Mouse (Mus musculus) limb, embryonic 13.5 days (tissue): ENCODE data around the gene Ly86. TPM values are rescaled to one million over a fixed set of nuclear protein-coding genes. Genes with fewer than 3 reads are reported as not detected.

Experiments used
- ATAC-seq: fragments of 200-750 bp; cut with Nextera tagmentation; 2 replicates; pipeline ENCODE4 v1.8.0; 2017; ENCODE audit warnings: low read depth, moderate number of reproducible peaks, moderate TSS enrichment; ENCODE audit not compliant: low FRiP score
- H3K27ac ChIP-seq: fragments of 300-500 bp; sonication (generic); 2 replicates; pipeline ENCODE4 v1.5.1; 2015; ENCODE audit warnings: inconsistent platforms, mild to moderate bottlenecking, moderate library complexity
- H3K27me3 ChIP-seq: fragments of 300-500 bp; sonication (generic); 2 replicates; pipeline ENCODE4 v1.6.1; 2015; ENCODE audit warnings: mild to moderate bottlenecking, inconsistent platforms
- H3K36me3 ChIP-seq: fragments of 300-500 bp; sonication (generic); 2 replicates; pipeline ENCODE4 v1.6.1; 2015; ENCODE audit warnings: inconsistent platforms, mild to moderate bottlenecking, moderate library complexity
- H3K4me1 ChIP-seq: fragments of 300-500 bp; sonication (generic); 2 replicates; pipeline ENCODE4 v1.6.1; 2015; ENCODE audit warnings: inconsistent platforms
- H3K4me2 ChIP-seq: fragments of 300-500 bp; sonication (generic); replicated peaks from 2 replicates; pipeline ENCODE4 v1.6.1; 2015; ENCODE audit warnings: inconsistent platforms, mild to moderate bottlenecking, moderate library complexity
- H3K4me3 ChIP-seq: fragments of 300-500 bp; sonication (generic); 2 replicates; pipeline ENCODE4 v1.5.1; 2015; ENCODE audit warnings: moderate library complexity, mild to moderate bottlenecking, inconsistent platforms
- H3K9ac ChIP-seq: fragments of 300-500 bp; sonication (generic); 2 replicates; pipeline ENCODE4 v1.6.1; 2015; ENCODE audit warnings: mild to moderate bottlenecking, inconsistent platforms
- H3K9me3 ChIP-seq: fragments of 300-500 bp; sonication (generic); 2 replicates; pipeline ENCODE4 v1.6.1; 2016; ENCODE audit warnings: inconsistent platforms
- WGBS: fragments of 180-500 bp; shearing (Covaris S2); methylation state at CpG from one replicate; pipeline ENCODE4 v1.1.7; 2015; 5-methylcytosine and 5-hydroxymethylcytosine counted together
- polyA plus RNA-seq: library from polyadenylated mRNA; unstranded; fragments of >200 nt; fragmentation: Nextera tagmentation; extraction: Ambion mirVana; gene quantifications from 2 replicates; pipeline ENCODE4 v1.2.1, GENCODE M21; 2015

The Ly86 gene
- polyA plus RNA-seq, 1 experiment from 2014 or later, result 15.1 TPM

DNA sequence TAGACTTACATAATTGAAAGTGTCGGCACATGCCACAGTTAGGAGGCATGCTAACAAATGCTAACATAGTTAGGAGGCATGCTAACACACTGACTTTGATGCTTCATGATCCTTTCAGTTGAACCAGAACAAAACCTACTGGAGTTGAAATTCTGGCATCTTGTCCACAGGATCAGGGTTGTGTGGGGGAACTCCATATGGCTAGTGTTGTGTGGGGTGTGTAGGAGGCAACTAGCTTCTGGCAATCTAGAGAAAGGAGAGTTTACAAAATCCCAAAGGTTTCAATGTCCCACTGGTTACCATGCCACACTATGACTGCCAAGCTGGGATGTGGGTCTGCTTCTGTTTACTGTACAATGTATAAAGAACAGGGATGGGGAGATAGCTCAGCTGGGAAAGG is 70.7 kb downstream of the Ly86 start:
- no peak for ATAC-seq
- WGBS, result 79% methylated on average over 1 of the region's 1 CpGs
- H3K36me3 ChIP-seq, result no peaks in the 10 kb centered on the region

DNA sequence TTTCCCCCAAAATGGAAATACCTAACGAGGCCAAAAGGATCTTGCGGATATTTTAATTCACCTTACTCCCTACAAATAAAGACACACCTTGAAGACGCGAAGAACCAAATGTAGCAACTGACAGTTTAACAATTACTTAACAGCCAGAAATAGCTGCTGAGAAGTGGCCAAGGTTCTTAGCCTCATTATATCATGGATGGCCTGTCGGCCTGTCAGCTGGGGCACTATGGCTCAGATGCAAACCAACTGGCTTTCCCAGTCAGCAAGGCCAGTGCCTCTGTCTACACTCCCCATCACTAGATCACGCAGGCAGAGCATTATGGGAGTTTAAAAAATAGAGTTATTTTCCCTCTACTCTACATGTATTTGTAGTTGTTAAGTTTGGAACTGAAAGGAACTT is 78.4 kb downstream of the Ly86 start:
- no peak overlapping the region for H3K9ac ChIP-seq
- no peak overlapping the region for H3K4me3 ChIP-seq
- H3K27me3 ChIP-seq, result no peaks in the 10 kb centered on the region
- WGBS, result 88% methylated on average over 6 of the region's 6 CpGs
- no peak for ATAC-seq
- H3K9me3 ChIP-seq, result 0 out of 2 replicates have a peak, but pooled peaks cover 4% of the 10 kb centered on the region
- H3K36me3 ChIP-seq, result no peaks in the 10 kb centered on the region
- H3K4me2 ChIP-seq, result no peak overlapping the region
- no peak overlapping the region for H3K27ac ChIP-seq
- no peaks in the 10 kb centered on the region for H3K4me1 ChIP-seq

More for the DNA sequence above, 70.7 kb downstream of the Ly86 start:
- H3K4me2 ChIP-seq, result no peak overlapping the region
- H3K27me3 ChIP-seq, result no peaks in the 10 kb centered on the region
- H3K4me3 ChIP-seq, result no peak overlapping the region
- H3K27ac ChIP-seq, result no peak overlapping the region
- H3K4me1 ChIP-seq, result no peaks in the 10 kb centered on the region
- H3K9me3 ChIP-seq, result no peaks in the 10 kb centered on the region
- no peak overlapping the region for H3K9ac ChIP-seq

DNA sequence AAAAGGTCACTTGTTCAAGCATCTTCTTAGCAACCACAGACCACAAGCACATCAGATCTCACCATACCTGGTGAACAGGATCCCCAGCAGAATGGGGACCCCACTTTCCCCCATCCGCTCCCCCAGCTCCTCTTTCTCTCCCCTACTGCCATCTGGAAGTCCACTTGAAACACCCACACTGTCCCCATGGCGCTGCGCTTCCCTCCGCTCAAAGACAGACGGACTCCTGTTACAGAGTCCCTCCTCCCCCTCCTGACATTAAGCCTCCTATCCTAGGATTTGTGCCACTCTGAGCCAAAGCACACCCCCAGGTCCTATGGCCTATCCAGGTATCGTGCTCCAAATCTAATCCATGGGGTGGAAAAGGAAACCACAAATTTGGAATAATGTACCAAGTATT is 79.9 kb downstream of the Ly86 start:
- Histone ChIP-seq H3K9me3 (0 out of 2 replicates have a peak, but pooled peaks cover 4% of the 10 kb centered on the region), H3K4me2 (no peak overlapping the region), H3K9ac (no peak overlapping the region), H3K27ac (no peak overlapping the region), H3K4me1 (peaks cover 7% of the 10 kb centered on the region), H3K36me3 (no peaks in the 10 kb centered on the region), H3K4me3 (no peak overlapping the region), H3K27me3 (no peaks in the 10 kb centered on the region)
- 93% methylated on average over 6 of the region's 6 CpGs for WGBS
- ATAC-seq, result no peak

DNA sequence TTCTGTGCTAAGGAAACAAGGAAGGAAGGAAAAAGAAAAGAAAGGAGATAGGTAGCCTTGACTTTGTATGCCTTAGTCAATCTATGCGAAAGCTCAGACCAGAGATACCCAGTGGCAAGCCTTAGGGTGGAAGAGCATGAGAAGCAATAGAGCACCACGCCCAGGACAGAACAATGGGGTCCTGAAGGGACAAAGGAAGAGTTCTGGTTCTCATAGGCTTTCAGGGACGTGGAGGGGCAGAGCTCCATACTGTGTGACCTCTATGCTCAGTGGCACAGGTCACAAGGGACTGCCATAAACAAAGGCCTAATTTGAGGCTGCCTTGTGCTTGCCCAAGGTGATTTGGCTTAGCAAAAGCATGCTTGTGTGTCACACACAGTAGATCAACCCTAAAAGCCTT is 80.4 kb downstream of the Ly86 start:
- 0 out of 2 replicates have a peak, but pooled peaks cover 4% of the 10 kb centered on the region for H3K9me3 ChIP-seq
- no peaks in the 10 kb centered on the region for H3K36me3 ChIP-seq
- H3K4me2 ChIP-seq, result no peak overlapping the region
- H3K4me1 ChIP-seq, result peaks cover 12% of the 10 kb centered on the region
- no peak for ATAC-seq
- H3K27me3 ChIP-seq, result no peaks in the 10 kb centered on the region
- WGBS, result 75% methylated on average over 3 of the region's 3 CpGs
- H3K4me3 ChIP-seq, result no peak overlapping the region
- no peak overlapping the region for H3K9ac ChIP-seq
- no peak overlapping the region for H3K27ac ChIP-seq

DNA sequence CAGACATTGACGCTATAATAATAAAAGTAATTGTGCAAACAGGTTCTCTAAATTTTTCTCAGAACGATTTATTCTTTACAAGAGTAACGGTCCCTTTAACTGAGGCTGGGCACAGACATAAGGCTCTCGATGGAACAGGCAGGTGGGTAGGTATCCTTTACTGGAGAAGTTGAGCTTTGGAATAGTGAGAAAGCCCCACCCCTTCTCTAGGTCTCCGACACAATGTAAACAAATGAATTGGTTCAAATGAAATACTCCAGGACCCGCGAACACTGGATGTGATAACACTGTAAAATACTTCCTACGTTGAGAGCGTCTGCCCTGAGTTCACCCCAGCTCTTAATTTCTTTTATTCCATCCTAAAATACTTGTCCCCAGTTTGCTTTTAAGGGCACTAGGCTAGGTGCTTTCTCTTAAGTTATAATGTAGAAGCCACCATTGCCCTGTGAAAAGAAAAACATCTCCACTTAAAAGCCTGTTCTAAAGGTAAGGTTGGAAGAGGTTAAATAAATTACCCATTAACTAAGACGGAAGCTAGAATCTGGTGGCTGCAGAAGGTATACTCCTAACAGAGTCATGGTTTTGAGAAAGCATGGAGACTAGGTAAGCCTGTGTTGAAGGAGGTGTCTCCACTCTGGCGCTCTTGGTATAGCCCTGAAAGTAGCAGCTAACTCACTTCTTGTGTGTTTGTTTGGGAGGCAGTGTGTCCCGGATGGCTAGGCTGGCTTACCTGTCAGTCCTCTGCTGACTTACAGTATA is 81.7 kb downstream of the Ly86 start:
- no peak overlapping the region for H3K4me2 ChIP-seq
- 0 out of 2 replicates have a peak, but pooled peaks cover 4% of the 10 kb centered on the region for H3K9me3 ChIP-seq
- ATAC-seq, result no peak
- no peaks in the 10 kb centered on the region for H3K36me3 ChIP-seq
- H3K27me3 ChIP-seq, result no peaks in the 10 kb centered on the region
- peaks cover 20% of the 10 kb centered on the region for H3K4me1 ChIP-seq
- H3K4me3 ChIP-seq, result no peak overlapping the region
- H3K27ac ChIP-seq, result no peak overlapping the region
- no peak overlapping the region for H3K9ac ChIP-seq
- WGBS, result 74% methylated on average over 12 of the region's 12 CpGs

DNA sequence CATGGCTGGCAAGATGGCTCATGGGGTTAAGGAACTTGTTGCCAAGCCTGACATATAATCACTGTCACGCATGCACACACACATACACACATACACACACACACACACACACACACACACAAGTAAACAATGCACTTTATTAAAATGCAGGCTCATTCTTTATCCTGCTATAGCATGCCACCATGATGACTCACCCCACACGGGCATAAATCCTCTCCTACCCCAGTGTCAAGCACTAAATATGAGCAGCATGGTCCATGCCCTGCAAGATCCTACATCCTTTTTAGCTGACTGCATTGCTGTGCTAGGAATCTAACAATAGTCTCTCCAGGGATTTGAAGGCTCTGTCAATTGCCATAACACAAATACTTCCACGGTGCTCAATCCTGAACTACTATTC is 83.5 kb downstream of the Ly86 start:
- Histone ChIP-seq H3K4me1 (peaks cover 20% of the 10 kb centered on the region), H3K4me2 (no peak overlapping the region), H3K4me3 (no peak overlapping the region), H3K27me3 (peaks cover 8% of the 10 kb centered on the region), H3K27ac (no peak overlapping the region), H3K9me3 (0 out of 2 replicates have a peak, but pooled peaks cover 4% of the 10 kb centered on the region), H3K9ac (no peak overlapping the region), H3K36me3 (no peaks in the 10 kb centered on the region)
- ATAC-seq, result no peak
- 86% methylated on average over 3 of the region's 3 CpGs for WGBS

DNA sequence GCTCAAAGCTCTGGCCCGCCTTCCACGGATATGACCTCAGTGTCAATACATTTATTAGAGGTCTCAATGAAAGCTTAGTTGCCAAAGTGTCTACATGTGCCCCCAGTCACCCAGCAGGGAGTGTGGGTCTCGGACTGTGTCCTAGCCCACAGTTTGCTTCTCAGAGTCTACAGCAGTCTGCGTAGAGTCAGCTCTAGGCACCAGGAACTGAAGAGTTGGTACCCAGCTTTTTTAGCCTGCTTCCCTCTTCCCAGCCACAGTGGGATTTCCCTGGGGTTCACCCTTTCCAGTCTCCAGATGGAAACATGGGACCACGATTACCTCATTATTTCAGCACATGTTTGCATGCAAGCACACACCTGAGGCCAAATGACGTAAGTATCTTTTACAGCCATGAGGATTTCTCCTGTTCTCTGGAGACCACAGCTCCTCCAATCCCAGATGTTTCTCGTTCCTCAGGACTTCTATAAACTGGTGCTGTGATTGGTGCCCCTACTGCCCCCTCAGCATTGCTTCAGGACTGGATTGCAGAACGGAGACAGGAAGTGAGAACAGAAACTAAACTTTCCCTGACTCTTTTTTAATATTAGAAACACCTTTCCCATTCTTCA is 84.8 kb downstream of the Ly86 start:
- Histone ChIP-seq H3K27me3 (peaks cover 8% of the 10 kb centered on the region), H3K4me2 (peak overlapping the region; percentile 36), H3K9ac (no peak overlapping the region), H3K27ac (peak overlapping the region; percentile 65; the same call in 1 of the 2 replicates), H3K36me3 (no peaks in the 10 kb centered on the region), H3K4me1 (peaks cover 20% of the 10 kb centered on the region), H3K9me3 (no peaks in the 10 kb centered on the region), H3K4me3 (no peak overlapping the region)
- peak; percentile 58 for ATAC-seq
- 37% methylated on average over 8 of the region's 8 CpGs for WGBS

DNA sequence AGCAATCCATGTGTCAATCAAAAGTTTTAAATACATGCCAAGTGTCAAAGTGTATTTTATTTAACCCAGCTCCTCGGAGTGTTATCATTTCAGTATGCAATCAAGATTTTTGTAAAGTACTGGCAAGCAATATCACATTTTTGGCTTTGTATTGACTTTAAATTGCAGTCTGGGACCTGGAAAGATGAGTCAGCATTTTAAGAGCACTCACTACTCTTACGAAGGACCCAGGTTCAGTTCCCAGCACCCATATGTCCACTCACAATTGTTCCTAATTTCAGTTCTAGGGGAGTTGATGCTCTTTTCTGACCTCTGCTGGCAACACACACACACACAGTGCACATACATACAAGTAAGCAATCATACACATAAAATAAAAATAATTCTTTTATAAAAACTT is 86.7 kb downstream of the Ly86 start:
- peaks cover 24% of the 10 kb centered on the region for H3K4me1 ChIP-seq
- no peak for ATAC-seq
- H3K36me3 ChIP-seq, result no peaks in the 10 kb centered on the region
- no peak overlapping the region for H3K27ac ChIP-seq
- WGBS, result 95% methylated on average over 2 of the region's 2 CpGs
- no peak overlapping the region for H3K9ac ChIP-seq
- H3K4me3 ChIP-seq, result no peak overlapping the region
- no peaks in the 10 kb centered on the region for H3K9me3 ChIP-seq
- H3K4me2 ChIP-seq, result no peak overlapping the region
- H3K27me3 ChIP-seq, result peaks cover 24% of the 10 kb centered on the region

DNA sequence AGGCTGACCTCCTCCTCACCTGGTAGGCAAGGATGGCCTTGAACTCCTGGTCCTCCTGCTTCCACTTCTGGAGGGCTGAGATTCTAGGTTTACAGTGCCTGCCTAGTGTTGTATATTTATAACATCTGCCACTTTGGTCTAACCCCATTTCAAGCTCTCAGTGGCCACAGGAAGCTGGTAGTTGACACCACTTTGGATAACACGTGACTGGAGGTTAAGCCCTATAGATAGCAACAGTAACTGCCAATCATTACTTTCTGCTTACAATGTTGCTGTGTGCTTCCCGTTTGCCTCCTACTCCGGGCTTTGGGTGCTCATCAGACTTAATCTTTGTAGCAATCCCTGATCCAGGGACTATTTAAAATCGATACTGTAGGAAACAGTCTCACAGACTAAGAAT is 87.6 kb downstream of the Ly86 start:
- H3K36me3 ChIP-seq, result no peaks in the 10 kb centered on the region
- no peak overlapping the region for H3K9ac ChIP-seq
- no peak for ATAC-seq

DNA sequence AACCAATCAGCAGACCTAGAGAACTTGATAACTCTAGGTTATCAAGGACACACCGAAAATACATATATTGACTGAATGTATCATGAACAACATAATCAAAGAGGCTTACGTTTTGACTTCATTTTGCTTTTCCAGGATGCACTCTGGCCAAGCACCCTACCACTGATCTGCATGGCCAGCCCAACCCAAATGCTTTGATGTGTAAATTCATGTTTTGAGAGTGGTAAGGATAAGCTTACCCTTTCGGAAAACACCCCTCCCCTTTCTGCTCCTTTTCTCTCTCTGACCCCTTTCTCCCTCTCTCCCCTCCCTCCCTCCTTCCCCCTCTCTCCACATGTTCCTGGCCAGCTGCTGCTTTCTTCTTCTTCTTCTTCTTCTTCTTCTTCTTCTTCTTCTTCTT is 88.1 kb downstream of the Ly86 start:
- ATAC-seq, result no peak
- WGBS, result 21% methylated on average over 3 of the region's 3 CpGs
- H3K36me3 ChIP-seq, result no peaks in the 10 kb centered on the region
- peaks cover 35% of the 10 kb centered on the region for H3K27me3 ChIP-seq
- no peak overlapping the region for H3K9ac ChIP-seq
- H3K4me1 ChIP-seq, result peaks cover 26% of the 10 kb centered on the region
- H3K4me3 ChIP-seq, result no peak overlapping the region
- no peak overlapping the region for H3K27ac ChIP-seq
- H3K9me3 ChIP-seq, result no peaks in the 10 kb centered on the region
- H3K4me2 ChIP-seq, result no peak overlapping the region

More for the DNA sequence above, 87.6 kb downstream of the Ly86 start:
- Histone ChIP-seq H3K4me2 (no peak overlapping the region), H3K27ac (no peak overlapping the region), H3K4me3 (no peak overlapping the region), H3K27me3 (peaks cover 32% of the 10 kb centered on the region), H3K4me1 (peaks cover 26% of the 10 kb centered on the region), H3K9me3 (no peaks in the 10 kb centered on the region)
- WGBS, result 32% methylated on average over 4 of the region's 4 CpGs

DNA sequence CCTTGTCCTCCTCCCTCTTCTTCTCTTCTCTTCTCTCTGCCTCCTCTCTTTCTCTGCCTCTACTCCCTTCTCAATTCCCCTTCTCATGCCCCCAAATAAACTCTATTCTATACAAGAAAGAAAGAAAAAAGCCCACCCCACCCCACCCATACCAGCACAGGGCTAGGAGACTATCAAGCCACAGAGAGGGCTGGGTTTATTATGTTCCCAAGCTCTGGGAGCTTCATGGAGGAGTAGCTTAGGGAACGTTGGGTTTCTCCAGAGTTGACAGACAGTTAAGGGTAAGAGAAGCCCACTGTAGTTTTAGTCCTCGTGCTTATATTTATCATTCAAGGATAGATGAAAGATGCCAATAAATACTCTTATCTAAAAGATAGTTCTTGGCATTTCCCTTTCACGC is 88.7 kb downstream of the Ly86 start:
- Histone ChIP-seq H3K9ac (no peak overlapping the region), H3K9me3 (no peaks in the 10 kb centered on the region), H3K27ac (no peak overlapping the region), H3K27me3 (peaks cover 35% of the 10 kb centered on the region), H3K4me2 (peak overlapping the region; percentile 67), H3K4me1 (peaks cover 26% of the 10 kb centered on the region), H3K4me3 (peak overlapping the region; percentile 46; the same call in 1 of the 2 replicates), H3K36me3 (no peaks in the 10 kb centered on the region)
- no peak for ATAC-seq
- WGBS, result 13% methylated on average over 3 of the region's 3 CpGs

DNA sequence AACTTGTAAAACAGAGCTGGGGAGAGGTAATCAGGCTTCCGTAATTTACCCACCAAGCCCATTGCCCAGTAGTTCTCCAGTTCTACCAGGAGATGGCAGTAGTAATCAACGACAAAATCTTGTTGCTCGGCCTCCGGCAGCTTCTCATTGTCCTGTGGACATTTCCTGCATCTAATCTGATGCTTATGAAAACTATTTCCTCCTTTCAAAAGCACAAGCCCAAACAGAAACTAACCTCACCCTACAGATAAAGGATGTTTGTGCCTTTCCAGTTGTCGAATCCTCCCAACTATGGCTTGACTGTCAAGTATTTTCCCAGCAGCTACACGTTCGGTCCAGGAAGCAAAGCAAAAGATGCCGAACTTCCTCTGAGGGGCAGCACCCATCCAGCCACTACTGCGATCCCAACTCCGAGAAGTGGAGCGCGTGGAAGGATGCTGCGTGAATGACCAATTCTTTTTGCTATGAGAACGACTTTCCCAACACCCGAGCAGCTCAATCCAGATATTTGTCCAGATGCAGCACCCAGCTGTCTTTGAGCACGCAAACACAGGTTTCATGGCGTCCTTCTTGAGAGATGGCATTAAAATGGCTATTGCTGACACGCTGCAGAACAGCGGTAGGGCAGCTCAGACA is 89.2 kb downstream of the Ly86 start:
- ATAC-seq, result 0 out of 2 replicates have a peak, but pooled peaks have one; percentile 25
- Histone ChIP-seq H3K4me2 (peak overlapping the region; percentile 67), H3K9me3 (no peaks in the 10 kb centered on the region), H3K4me3 (peak overlapping the region; percentile 46), H3K27ac (no peak overlapping the region), H3K4me1 (peaks cover 26% of the 10 kb centered on the region), H3K27me3 (peaks cover 35% of the 10 kb centered on the region), H3K9ac (peak overlapping the region; percentile 54), H3K36me3 (no peaks in the 10 kb centered on the region)
- WGBS, result under 1% methylated on average over 19 of the region's 19 CpGs
